Mouse (Mus musculus) duodenum, adult 2 months (tissue): ENCODE data around the gene Acadm. TPM values are rescaled to one million over a fixed set of nuclear protein-coding genes. Genes with fewer than 3 reads are reported as not detected.

Experiments used
- polyA plus RNA-seq: library from polyadenylated mRNA; depleted of rRNA; stranded (reverse); fragments of >200 nt; gene quantifications from 2 replicates; pipeline ENCODE4 v1.2.3, GENCODE M21; 2012; ENCODE audit warnings: low replicate concordance; rRNA removed

Gene Acadm
- polyA plus RNA-seq = 17.7 and 19.1 TPM in 2 replicates

DNA sequence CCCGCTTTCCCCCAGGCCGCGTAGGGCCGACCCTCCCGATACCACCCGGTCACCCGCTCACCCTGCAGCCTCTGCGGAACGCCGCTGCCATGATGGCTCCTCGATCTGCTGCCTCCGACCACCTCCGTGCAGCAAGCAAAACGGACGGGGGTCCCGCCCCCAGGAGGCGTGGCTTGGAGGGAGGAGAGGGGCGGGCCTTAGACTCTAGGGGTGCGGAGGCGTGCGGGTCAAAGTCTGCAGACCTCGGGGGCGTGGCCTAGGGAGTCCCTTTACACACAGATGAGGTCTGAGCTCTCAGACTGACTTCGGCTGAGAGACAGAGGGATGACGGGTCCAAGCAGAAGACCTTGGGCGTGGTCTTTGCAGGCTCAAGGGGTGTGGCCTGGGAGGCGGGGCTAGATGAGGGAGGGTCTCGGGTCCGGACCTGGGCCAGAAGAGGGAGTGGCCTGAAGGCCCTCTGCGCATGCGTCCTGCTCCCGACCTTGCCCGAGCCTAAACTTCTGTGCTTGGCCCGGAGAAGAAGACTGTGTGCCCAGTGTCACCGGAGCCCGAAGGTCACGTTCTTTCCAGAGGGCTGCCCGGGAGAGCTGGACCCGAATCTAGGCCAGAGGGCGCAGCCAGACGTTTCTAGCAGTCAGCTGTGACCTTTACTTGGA is at the start of gene Acadm:
Gene Acadm (minus strand): TSS at position 298 of the 656 bp plus-strand sequence.

DNA sequence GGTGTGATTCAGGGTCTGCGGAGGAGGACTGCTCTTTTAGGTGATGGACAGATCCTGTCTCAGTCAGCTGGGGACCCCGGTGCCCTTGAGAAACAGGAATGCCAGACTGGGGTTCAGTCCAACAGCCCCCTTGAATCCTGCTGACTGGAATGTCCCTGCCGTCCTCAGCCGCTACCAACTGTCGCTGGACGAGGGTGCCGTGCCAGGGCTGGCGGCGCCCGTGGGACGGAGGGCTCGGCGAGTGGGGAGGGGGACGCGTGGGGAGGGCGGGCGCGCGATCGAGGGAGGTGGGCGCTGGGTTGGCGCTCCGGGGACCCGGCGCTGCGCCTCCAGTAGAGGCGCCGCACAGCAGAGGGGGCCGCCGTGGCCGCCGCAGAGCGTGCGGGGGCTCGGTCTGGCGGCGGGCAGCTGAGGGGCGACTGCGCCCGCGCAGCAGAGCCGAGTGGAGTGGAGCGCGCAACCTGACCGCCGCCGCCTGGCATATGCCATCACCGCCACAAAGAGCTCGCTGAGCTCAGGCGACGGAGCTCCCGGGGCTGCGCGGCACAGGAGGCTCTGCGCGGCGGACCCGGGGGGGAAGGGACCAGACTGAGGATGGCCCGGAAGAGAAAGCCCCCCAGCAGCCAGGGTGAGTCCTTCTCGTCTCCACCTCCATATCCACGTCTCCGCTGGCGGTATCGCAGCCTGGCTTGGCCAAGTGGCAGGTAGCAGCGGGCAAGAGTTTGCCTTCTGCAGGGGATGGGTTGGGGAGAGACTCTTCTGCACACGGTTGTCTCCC is 28.9 kb upstream of the Acadm start, which contains the start of gene Slc44a5:
Gene Slc44a5 (plus strand): TSS at position 266 of the 778 bp plus-strand sequence.

DNA sequence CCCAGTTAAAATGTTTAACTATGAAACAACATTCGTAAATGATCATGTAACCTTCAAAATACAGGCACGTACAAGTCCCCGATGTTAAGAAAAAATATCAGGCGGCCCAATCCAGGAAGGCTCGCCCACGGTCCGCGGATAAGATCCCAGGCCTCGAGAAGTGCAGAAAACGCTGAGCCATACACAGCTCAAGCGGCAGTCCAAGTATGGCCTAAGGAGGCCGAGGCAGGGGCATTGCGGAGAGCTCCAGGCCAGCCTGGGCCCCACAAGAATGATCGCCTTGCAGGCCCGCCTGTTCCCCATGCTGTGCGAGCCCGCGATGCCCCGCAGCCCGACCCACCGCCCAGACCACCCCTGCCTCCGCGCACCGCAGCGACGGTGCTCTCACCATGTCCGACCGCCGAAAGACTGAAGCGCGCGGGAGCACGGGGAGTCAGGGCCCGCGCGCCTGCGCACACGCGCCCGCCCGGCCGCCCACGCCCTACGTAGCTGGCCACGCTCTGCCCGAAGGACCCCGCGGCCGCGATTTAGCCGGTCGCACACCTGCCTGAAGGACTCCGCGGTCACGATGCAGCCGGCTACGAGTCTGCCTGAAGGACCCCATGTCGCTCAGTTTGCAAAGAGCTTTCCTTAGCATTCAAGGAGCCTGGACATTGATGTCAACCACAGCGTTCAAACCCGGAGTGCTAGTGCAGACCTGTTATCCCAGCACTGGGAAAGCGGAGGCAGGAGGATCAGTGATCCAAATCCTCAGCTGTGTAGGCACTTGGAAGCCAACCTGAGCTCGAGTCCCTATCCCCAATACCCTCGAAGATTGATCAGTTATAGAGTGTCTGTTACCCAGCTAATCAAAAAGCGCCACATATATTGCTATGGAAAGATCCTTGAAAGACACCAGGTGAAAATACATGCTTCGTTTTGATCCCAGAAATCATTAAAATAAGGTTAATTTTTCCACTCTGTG is 31.6 kb downstream of the Acadm start, which contains the start of gene Rabggtb:
Gene Rabggtb (minus strand): TSS at position 464 of the 964 bp plus-strand sequence.

DNA sequence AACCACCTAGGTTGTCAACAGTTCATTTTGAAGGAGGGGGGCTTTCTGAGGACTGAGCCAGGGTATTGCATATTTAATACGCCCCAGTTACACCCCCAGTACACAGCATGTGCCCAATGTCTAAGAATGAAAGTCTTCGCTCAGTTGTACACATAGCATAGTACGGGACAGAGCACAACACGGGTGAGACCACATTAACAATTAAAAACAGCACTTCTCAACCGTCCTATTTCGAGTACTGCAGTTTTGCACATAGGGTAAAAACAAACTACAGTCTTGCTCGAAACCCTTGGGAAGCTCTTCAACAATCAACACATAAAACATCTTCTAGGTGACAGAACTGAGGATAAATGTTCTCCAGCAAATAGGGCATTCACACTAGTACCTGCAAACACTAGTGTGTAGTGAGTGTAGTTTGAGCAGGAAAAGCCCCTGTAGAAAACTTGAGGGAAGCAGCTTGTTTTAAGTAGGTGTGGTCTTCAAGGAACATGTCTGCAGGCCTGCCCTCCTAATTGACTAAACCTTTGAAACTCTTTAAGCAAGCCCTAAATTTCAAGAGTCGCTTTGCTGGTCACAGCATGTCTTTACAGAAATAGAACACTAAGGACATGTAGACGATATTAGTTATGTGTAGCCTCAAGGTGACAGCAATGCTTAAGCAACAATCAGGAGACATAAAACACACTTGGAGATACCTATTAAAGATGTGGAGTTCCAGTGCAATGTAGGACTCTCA is 38.1 kb downstream of the Acadm start, which contains the start of gene Msh4:
Gene Msh4 (minus strand): TSS at position 3 of the 736 bp plus-strand sequence.

Other genes starting within 250 kb of the Acadm start
- gene St6galnac3, start 219.5 kb downstream of the Acadm start, polyA plus RNA-seq = 0.13 and 0.26 TPM in 2 replicates
- gene Asb17, start 100.4 kb downstream of the Acadm start, polyA plus RNA-seq = not detected in 2 replicates
- gene Msh4, start 38.5 kb downstream of the Acadm start, polyA plus RNA-seq = 0.04 TPM in 1 of 2 replicates, not detected in the other
- gene Rabggtb, start 31.6 kb downstream of the Acadm start, polyA plus RNA-seq = 9.5 and 13.7 TPM in 2 replicates
- 0.12 and 0.20 TPM in 2 replicates for gene Slc44a5, start 28.8 kb upstream of the Acadm start, polyA plus RNA-seq